Mouse (Mus musculus) liver, embryonic 13.5 days (tissue): ENCODE data around the gene Nppb. TPM values are rescaled to one million over a fixed set of nuclear protein-coding genes. Genes with fewer than 3 reads are reported as not detected.

Source experiments
- ATAC-seq: fragments of 200-750 bp; cut with Nextera tagmentation; 2 replicates; pipeline ENCODE4 v1.8.0; 2017; ENCODE audit warnings: low read depth, mild to moderate bottlenecking, moderate number of reproducible peaks, moderate library complexity
- DNase-seq: peaks from one replicate; pipeline ENCODE4 v3.0.0; 2022
- H3K27ac ChIP-seq: fragments of 300-500 bp; sonication (generic); 2 replicates; pipeline ENCODE4 v1.5.1; 2015; ENCODE audit warnings: moderate library complexity, mild to moderate bottlenecking, inconsistent platforms
- H3K27me3 ChIP-seq: fragments of 300-500 bp; sonication (generic); 2 replicates; pipeline ENCODE4 v1.6.1; 2015; ENCODE audit warnings: mild to moderate bottlenecking, inconsistent platforms
- H3K36me3 ChIP-seq: fragments of 300-500 bp; sonication (generic); 2 replicates; pipeline ENCODE4 v1.6.1; 2015; ENCODE audit warnings: mild to moderate bottlenecking, inconsistent platforms
- H3K4me1 ChIP-seq: fragments of 300-500 bp; sonication (generic); replicated peaks from 2 replicates; pipeline ENCODE4 v1.6.1; 2015; ENCODE audit warnings: inconsistent platforms
- H3K4me2 ChIP-seq: fragments of 300-500 bp; sonication (generic); 2 replicates; pipeline ENCODE4 v1.6.1; 2015; ENCODE audit warnings: inconsistent platforms, mild to moderate bottlenecking, moderate library complexity
- H3K4me3 ChIP-seq: fragments of 300-500 bp; sonication (generic); replicated peaks from 2 replicates; pipeline ENCODE4 v1.5.1; 2015; ENCODE audit warnings: mild to moderate bottlenecking, inconsistent platforms
- H3K9ac ChIP-seq: fragments of 300-500 bp; sonication (generic); 2 replicates; pipeline ENCODE4 v1.6.1; 2015; ENCODE audit warnings: mild to moderate bottlenecking, inconsistent platforms
- H3K9me3 ChIP-seq: fragments of 300-500 bp; sonication (generic); replicated peaks from 2 replicates; pipeline ENCODE4 v1.6.1; 2016; ENCODE audit warnings: inconsistent platforms
- WGBS: fragments of 180-500 bp; shearing (Covaris S2); methylation state at CpG from one replicate; pipeline ENCODE4 v1.1.7; 2015; ENCODE audit not compliant: insufficient replicate concordance; 5-methylcytosine and 5-hydroxymethylcytosine counted together
- polyA plus RNA-seq: library from polyadenylated mRNA; unstranded; fragments of >200 nt; fragmentation: Nextera tagmentation; extraction: Ambion mirVana; gene quantifications from 2 replicates; pipeline ENCODE4 v1.2.1, GENCODE M21; 2015

Nppb gene
- polyA plus RNA-seq, 1 experiment from 2014 or later = not detected

GRCm38 (mm10) chr4:147943005-147943404 lies 42.6 kb upstream of the Nppb start:
- 91% methylated on average over 1 of the region's 1 CpGs for WGBS
- Histone ChIP-seq H3K4me2 (peak overlapping the region; percentile 100), H3K4me3 (peak overlapping the region; percentile 94), H3K36me3 (peaks cover 52% of the 10 kb centered on the region), H3K9me3 (no peaks in the 10 kb centered on the region), H3K4me1 (peaks cover 41% of the 10 kb centered on the region), H3K27me3 (no peaks in the 10 kb centered on the region), H3K9ac (peak overlapping the region; percentile 93), H3K27ac (no peak overlapping the region)
- no peak for ATAC-seq
- DNase-seq = no peak

- DNase-seq (no peak), ATAC-seq (no peak)
- Histone ChIP-seq H3K9me3 (no peaks in the 10 kb centered on the region), H3K27me3 (no peaks in the 10 kb centered on the region), H3K9ac (no peak overlapping the region), H3K4me1 (peaks cover 12% of the 10 kb centered on the region), H3K4me3 (no peak overlapping the region), H3K27ac (no peak overlapping the region), H3K36me3 (peaks cover 57% of the 10 kb centered on the region), H3K4me2 (no peak overlapping the region)
- 64% methylated on average over 2 of the region's 2 CpGs for WGBS
These were observed 38.1 kb upstream of the Nppb start for GRCm38 (mm10) chr4:147947511-147947910.

- DNase-seq = no peak
- no peaks in the 10 kb centered on the region for H3K27me3 ChIP-seq
- H3K4me2 ChIP-seq = no peak overlapping the region
- ATAC-seq = no peak
- no peaks in the 10 kb centered on the region for H3K4me1 ChIP-seq
- H3K27ac ChIP-seq = no peak overlapping the region
- H3K36me3 ChIP-seq = peaks cover 3% of the 10 kb centered on the region; the same call in 1 of the 2 replicates
- 10% methylated on average over 4 of the region's 4 CpGs for WGBS
- H3K4me3 ChIP-seq = no peak overlapping the region
- H3K9me3 ChIP-seq = no peaks in the 10 kb centered on the region
- H3K9ac ChIP-seq = no peak overlapping the region
These were observed 32.0 kb upstream of the Nppb start for GRCm38 (mm10) chr4:147953590-147953989.

- Histone ChIP-seq H3K4me2 (no peak overlapping the region), H3K9me3 (no peaks in the 10 kb centered on the region), H3K4me3 (no peak overlapping the region), H3K9ac (no peak overlapping the region), H3K27me3 (no peaks in the 10 kb centered on the region), H3K4me1 (no peaks in the 10 kb centered on the region), H3K27ac (no peak overlapping the region), H3K36me3 (no peaks in the 10 kb centered on the region)
- WGBS = 38% methylated on average over 11 of the region's 11 CpGs
- DNase-seq = no peak
- ATAC-seq = no peak
These were observed 28.4 kb upstream of the Nppb start for GRCm38 (mm10) chr4:147957141-147957540.

GRCm38 (mm10) chr4:147959881-147960831 lies 25.4 kb upstream of the Nppb start:
- Histone ChIP-seq H3K36me3 (no peaks in the 10 kb centered on the region), H3K4me3 (no peak overlapping the region), H3K9ac (no peak overlapping the region), H3K9me3 (no peaks in the 10 kb centered on the region), H3K27me3 (no peaks in the 10 kb centered on the region), H3K4me1 (no peaks in the 10 kb centered on the region), H3K27ac (no peak overlapping the region), H3K4me2 (no peak overlapping the region)
- DNase-seq = peak; percentile 52
- WGBS = 26% methylated on average over 6 of the region's 6 CpGs
- ATAC-seq = peak; percentile 66

GRCm38 (mm10) chr4:147962781-147963180 lies 22.8 kb upstream of the Nppb start:
- ATAC-seq (no peak), DNase-seq (no peak)
- 44% methylated on average over 6 of the region's 6 CpGs for WGBS
- H3K9me3 ChIP-seq = no peaks in the 10 kb centered on the region
- no peak overlapping the region for H3K4me3 ChIP-seq
- H3K4me1 ChIP-seq = no peaks in the 10 kb centered on the region
- no peaks in the 10 kb centered on the region for H3K27me3 ChIP-seq
- H3K36me3 ChIP-seq = no peaks in the 10 kb centered on the region
- no peak overlapping the region for H3K27ac ChIP-seq
- H3K4me2 ChIP-seq = no peak overlapping the region
- no peak overlapping the region for H3K9ac ChIP-seq

- no peak overlapping the region for H3K4me3 ChIP-seq
- WGBS = 67% methylated on average over 15 of the region's 15 CpGs
- ATAC-seq = no peak
These were observed 22.0 kb upstream of the Nppb start for GRCm38 (mm10) chr4:147963623-147964022.

GRCm38 (mm10) chr4:147965712-147966111 lies 19.9 kb upstream of the Nppb start:
- 52% methylated on average over 7 of the region's 7 CpGs for WGBS

More at GRCm38 (mm10) chr4:147963623-147964022, 22.0 kb upstream of the Nppb start:
- H3K9ac ChIP-seq = no peak overlapping the region
- H3K27ac ChIP-seq = no peak overlapping the region
- H3K27me3 ChIP-seq = no peaks in the 10 kb centered on the region
- H3K4me2 ChIP-seq = no peak overlapping the region
- no peak for DNase-seq
- no peaks in the 10 kb centered on the region for H3K4me1 ChIP-seq
- H3K9me3 ChIP-seq = no peaks in the 10 kb centered on the region
- H3K36me3 ChIP-seq = no peaks in the 10 kb centered on the region

GRCm38 (mm10) chr4:147968816-147969215 lies 16.8 kb upstream of the Nppb start:
- H3K27ac ChIP-seq = no peak overlapping the region
- H3K36me3 ChIP-seq = no peaks in the 10 kb centered on the region
- H3K4me3 ChIP-seq = no peak overlapping the region
- DNase-seq = no peak
- no peaks in the 10 kb centered on the region for H3K9me3 ChIP-seq
- no peak overlapping the region for H3K4me2 ChIP-seq
- no peak overlapping the region for H3K9ac ChIP-seq
- H3K27me3 ChIP-seq = no peaks in the 10 kb centered on the region
- ATAC-seq = no peak
- 63% methylated on average over 2 of the region's 2 CpGs for WGBS
- 0 out of 2 replicates have a peak, but pooled peaks cover 8% of the 10 kb centered on the region for H3K4me1 ChIP-seq

More at GRCm38 (mm10) chr4:147965712-147966111, 19.9 kb upstream of the Nppb start:
- Histone ChIP-seq H3K4me3 (no peak overlapping the region), H3K27me3 (no peaks in the 10 kb centered on the region), H3K36me3 (no peaks in the 10 kb centered on the region), H3K4me2 (no peak overlapping the region), H3K9me3 (no peaks in the 10 kb centered on the region), H3K4me1 (0 out of 2 replicates have a peak, but pooled peaks cover 8% of the 10 kb centered on the region), H3K27ac (no peak overlapping the region), H3K9ac (no peak overlapping the region)
- DNase-seq (no peak), ATAC-seq (no peak)

GRCm38 (mm10) chr4:147969337-147969736 lies 16.3 kb upstream of the Nppb start:
- H3K27me3 ChIP-seq = no peaks in the 10 kb centered on the region
- no peak overlapping the region for H3K9ac ChIP-seq
- no peak overlapping the region for H3K27ac ChIP-seq
- no peaks in the 10 kb centered on the region for H3K9me3 ChIP-seq
- WGBS = 16% methylated on average over 9 of the region's 9 CpGs
- no peak for ATAC-seq
- no peak overlapping the region for H3K4me3 ChIP-seq
- no peaks in the 10 kb centered on the region for H3K36me3 ChIP-seq
- H3K4me2 ChIP-seq = no peak overlapping the region
- DNase-seq = no peak
- H3K4me1 ChIP-seq = 0 out of 2 replicates have a peak, but pooled peaks cover 8% of the 10 kb centered on the region

GRCm38 (mm10) chr4:147976237-147976636 lies 9.4 kb upstream of the Nppb start:
- Histone ChIP-seq H3K9ac (no peak overlapping the region), H3K4me2 (0 out of 2 replicates have a peak overlapping the region, but pooled peaks have one; percentile 5), H3K4me1 (peaks cover 5% of the 10 kb centered on the region), H3K36me3 (no peaks in the 10 kb centered on the region), H3K9me3 (no peaks in the 10 kb centered on the region), H3K27ac (no peak overlapping the region), H3K27me3 (no peaks in the 10 kb centered on the region), H3K4me3 (no peak overlapping the region)
- WGBS = 30% methylated on average over 3 of the region's 3 CpGs
- DNase-seq = no peak
- peak; percentile 75 for ATAC-seq
